Mouse (Mus musculus) kidney, adult 2 months (tissue): ENCODE data around the gene Nme2.

Experiments used
- CTCF ChIP-seq: fragments of 200-500 bp; conservative IDR thresholded peaks from 2 replicates; pipeline ENCODE4 v1.5.1; 2011; ENCODE audit warnings: low read depth, mild to moderate bottlenecking, control low read depth, low read length, moderate library complexity, mixed read lengths; ENCODE audit not compliant: insufficient read depth, insufficient read length
- POLR2A ChIP-seq: fragments of 200-500 bp; IDR thresholded peaks from one replicate; pipeline ENCODE4 v1.6.1; 2011; ENCODE audit warnings: low read depth, low read length, control low read depth

DNA sequence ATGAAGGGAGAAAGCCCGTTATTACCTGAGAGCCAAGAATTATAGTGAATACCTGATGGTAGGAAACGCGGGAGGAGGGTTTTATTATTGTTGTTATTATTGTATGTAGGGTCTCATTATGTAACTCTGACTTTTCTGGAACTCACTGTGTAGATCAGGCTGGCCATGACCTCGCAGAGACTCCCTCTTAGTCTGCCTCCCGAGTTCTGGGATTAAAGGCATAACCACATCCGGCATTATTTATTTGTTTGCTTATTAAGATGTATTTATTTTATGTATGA, 12.7 kb upstream of the Nme2 start:
- TF ChIP-seq POLR2A (no peak), CTCF (no peak)
